ENCODE assay signal across 21 mouse cellular contexts in the genomic region with DNA sequence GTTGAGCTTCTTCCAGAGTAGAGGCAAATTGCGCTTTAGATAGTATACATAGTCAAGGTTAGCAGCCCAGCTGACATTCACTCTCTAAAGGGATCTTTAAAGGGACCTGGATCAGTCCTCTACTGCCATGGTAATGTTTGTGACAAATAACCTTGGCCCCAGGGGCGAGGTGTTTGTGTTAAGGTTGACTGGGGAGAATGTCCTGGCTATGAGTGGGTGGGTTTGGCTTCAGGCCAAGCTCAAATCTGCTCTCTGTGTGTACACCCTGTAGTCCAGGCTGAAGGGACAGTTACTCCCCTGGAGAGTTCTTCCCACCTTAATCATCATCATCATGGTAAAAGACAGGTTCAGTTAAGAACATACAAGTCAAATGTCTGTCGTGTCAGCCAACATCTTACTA. TPM values are rescaled to one million over a fixed set of nuclear protein-coding genes. Genes with fewer than 3 reads are reported as not detected.
A peak's percentile ranks its signal among the peaks of the same experiment; 100 is the strongest.
DNase-seq lines count a peak whose midpoint lies in the region; ATAC-seq lines count a peak whose summit lies in the region.
"Had no signal": no experiment of that assay in that cellular context is flagged by ENCODE, and none has a peak within 500 bp of the region (broad histone marks: within the 10 kb centered on the region; RNA-seq: fewer than 3 reads in every experiment).

No protein-coding gene starts in this region.

- no peaks in the 10 kb centered on the region for H3K36me3 ChIP-seq in liver, embryonic 13.5 days
- no peaks in the 10 kb centered on the region for H3K36me3 ChIP-seq in liver, embryonic 11.5 days (ENCODE audit: control insufficient read depth, insufficient read depth, low read length)
- H3K36me3 ChIP-seq in liver, embryonic 16.5 days (ENCODE audit: control insufficient read depth, insufficient read depth): no peaks in the 10 kb centered on the region
- no peaks in the 10 kb centered on the region for H3K36me3 ChIP-seq in liver, embryonic 12.5 days
- H3K36me3 ChIP-seq: embryonic facial prominence, embryonic 13.5 days; embryonic facial prominence, embryonic 15.5 days; forebrain, embryonic 10.5 days; forebrain, embryonic 12.5 days had no signal

- DNase-seq in liver, embryonic 13.5 days: no peak
- no peak for DNase-seq in liver, embryonic 11.5 days (ENCODE audit: low spot score)
- no peak for DNase-seq in heart, adult 11 months
- DNase-seq: adrenal gland, postnatal 25 days; cerebellum, adult 11 months; cerebellum, adult 18-20 months; cerebellum, adult 8-10 months; cerebellum, adult 9-11 months; cerebellum, postnatal 14 days; cerebellum, postnatal 36 days; embryo, embryonic 11 days had no signal

- no peaks in the 10 kb centered on the region for H3K9me3 ChIP-seq in liver, embryonic 13.5 days (replicated peaks)
- no peaks in the 10 kb centered on the region for H3K9me3 ChIP-seq in liver, embryonic 11.5 days (ENCODE audit: control insufficient read depth, low read length)
- no peaks in the 10 kb centered on the region for H3K9me3 ChIP-seq in liver, embryonic 16.5 days (replicated peaks; ENCODE audit: control insufficient read depth, low read length)
- no peaks in the 10 kb centered on the region for H3K9me3 ChIP-seq in liver, embryonic 12.5 days (replicated peaks)
- H3K9me3 ChIP-seq: embryonic facial prominence, embryonic 13.5 days; embryonic facial prominence, embryonic 15.5 days; forebrain, embryonic 10.5 days; forebrain, embryonic 12.5 days had no signal

- H3K27ac ChIP-seq in liver, embryonic 13.5 days: no peak overlapping the region
- H3K27ac ChIP-seq in liver, embryonic 11.5 days (ENCODE audit: low read depth, low read length): no peak overlapping the region
- no peak overlapping the region for H3K27ac ChIP-seq in liver, embryonic 16.5 days (ENCODE audit: low read length)
- no peak overlapping the region for H3K27ac ChIP-seq in liver, embryonic 12.5 days
- H3K27ac ChIP-seq: embryonic facial prominence, embryonic 13.5 days; embryonic facial prominence, embryonic 15.5 days; forebrain, embryonic 10.5 days; forebrain, embryonic 12.5 days had no signal

- ATAC-seq in liver, embryonic 13.5 days (ENCODE audit: low read depth): peak; percentile 36; the same call in 1 of the 2 replicates
- ATAC-seq in liver, embryonic 11.5 days (replicated peaks; ENCODE audit: low FRiP score): no peak
- peak; percentile 72 for ATAC-seq in liver, embryonic 16.5 days (ENCODE audit: low read depth)
- no peak for ATAC-seq in liver, embryonic 12.5 days
- ATAC-seq: forebrain, embryonic 14.5 days; forebrain, embryonic 16.5 days had no signal

- H3K27me3 ChIP-seq in liver, embryonic 13.5 days: no peaks in the 10 kb centered on the region
- H3K27me3 ChIP-seq in liver, embryonic 11.5 days (replicated peaks; ENCODE audit: control insufficient read depth, insufficient read depth, low read length): 0 out of 2 replicates have a peak, but pooled peaks cover 4% of the 10 kb centered on the region
- H3K27me3 ChIP-seq in liver, embryonic 16.5 days (ENCODE audit: control insufficient read depth, insufficient read depth, low read depth, low read length): no peaks in the 10 kb centered on the region
- H3K27me3 ChIP-seq in liver, embryonic 12.5 days (replicated peaks): no peaks in the 10 kb centered on the region
- H3K27me3 ChIP-seq: embryonic facial prominence, embryonic 13.5 days; embryonic facial prominence, embryonic 15.5 days; forebrain, embryonic 12.5 days had no signal

- no peak overlapping the region for H3K9ac ChIP-seq in liver, embryonic 13.5 days
- H3K9ac ChIP-seq in liver, embryonic 11.5 days (ENCODE audit: low read depth, low read length): no peak overlapping the region
- no peak overlapping the region for H3K9ac ChIP-seq in liver, embryonic 16.5 days (ENCODE audit: low read depth, low read length)
- H3K9ac ChIP-seq in liver, embryonic 12.5 days: no peak overlapping the region
- H3K9ac ChIP-seq: embryonic facial prominence, embryonic 13.5 days; embryonic facial prominence, embryonic 15.5 days; forebrain, embryonic 12.5 days had no signal

- no peak overlapping the region for H3K4me2 ChIP-seq in liver, embryonic 13.5 days
- no peak overlapping the region for H3K4me2 ChIP-seq in liver, embryonic 11.5 days
- no peak overlapping the region for H3K4me2 ChIP-seq in liver, embryonic 16.5 days (ENCODE audit: low read depth, low read length)
- H3K4me2 ChIP-seq in liver, embryonic 12.5 days: no peak overlapping the region
- H3K4me2 ChIP-seq: embryonic facial prominence, embryonic 13.5 days; embryonic facial prominence, embryonic 15.5 days; forebrain, embryonic 12.5 days had no signal

- no peaks in the 10 kb centered on the region for H3K4me1 ChIP-seq in liver, embryonic 13.5 days (replicated peaks)
- H3K4me1 ChIP-seq in liver, embryonic 11.5 days (replicated peaks; ENCODE audit: control insufficient read depth, insufficient read depth, low read length): no peaks in the 10 kb centered on the region
- no peaks in the 10 kb centered on the region; the same call in 1 of the 2 replicates for H3K4me1 ChIP-seq in liver, embryonic 16.5 days (ENCODE audit: control insufficient read depth, low read depth, low read length)
- H3K4me1 ChIP-seq in liver, embryonic 12.5 days: no peaks in the 10 kb centered on the region
- H3K4me1 ChIP-seq: embryonic facial prominence, embryonic 13.5 days; embryonic facial prominence, embryonic 15.5 days had no signal

- no peak overlapping the region for H3K4me3 ChIP-seq in liver, embryonic 13.5 days (replicated peaks)
- no peak overlapping the region for H3K4me3 ChIP-seq in liver, embryonic 11.5 days (ENCODE audit: low read depth, low read length)
- no peak overlapping the region for H3K4me3 ChIP-seq in liver, embryonic 16.5 days (ENCODE audit: low read depth, low read length)
- no peak overlapping the region for H3K4me3 ChIP-seq in liver, embryonic 12.5 days
- H3K4me3 ChIP-seq: embryonic facial prominence, embryonic 13.5 days; embryonic facial prominence, embryonic 15.5 days; erythroblast, embryonic 14.5 days; forebrain, embryonic 10.5 days; forebrain, embryonic 12.5 days had no signal

- 46% methylated on average over 3 of the region's 3 CpGs for WGBS in liver, embryonic 13.5 days (ENCODE audit: insufficient replicate concordance)
- 69% methylated on average over 3 of the region's 3 CpGs for WGBS in liver, embryonic 11.5 days
- 46% methylated on average over 3 of the region's 3 CpGs for WGBS in liver, embryonic 16.5 days (ENCODE audit: insufficient replicate concordance)
- 52% methylated on average over 3 of the region's 3 CpGs for WGBS in liver, embryonic 12.5 days (ENCODE audit: insufficient replicate concordance)

RNA-seq across cellular contexts. Expression of a gene that starts 54.2 kb away (rescaled TPM):
- 0.09 and 0.14 TPM in 2 replicates for polyA plus RNA-seq in liver, embryonic 13.5 days (2015; fragmentation: Nextera tagmentation; extraction: Ambion mirVana)
- polyA plus RNA-seq in liver, embryonic 11.5 days (2014; fragmentation: Nextera tagmentation; extraction: Ambion mirVana): 0.05 and 0.08 TPM in 2 replicates
- 0.04 TPM in 2 replicates for polyA plus RNA-seq in liver, embryonic 16.5 days (2015; fragmentation: Nextera tagmentation; extraction: Ambion mirVana)
- not detected in 2 replicates for polyA plus RNA-seq in liver, embryonic 12.5 days (2016; fragmentation: Nextera tagmentation; extraction: Ambion mirVana)
- polyA plus RNA-seq: C2C12; erythroblast, embryonic 14.5 days had no signal

Comparison
In these comparisons a context has a peak if more than half of its experiments do, and no peak if none do; other contexts are left out.
1. ATAC-seq: peak in liver, embryonic 13.5 days (single experiment) and liver, embryonic 16.5 days (single experiment); none in liver, embryonic 11.5 days (single experiment) and liver, embryonic 12.5 days (single experiment).